Mouse (Mus musculus): ENCODE data around the gene Sntb2.

DNA sequence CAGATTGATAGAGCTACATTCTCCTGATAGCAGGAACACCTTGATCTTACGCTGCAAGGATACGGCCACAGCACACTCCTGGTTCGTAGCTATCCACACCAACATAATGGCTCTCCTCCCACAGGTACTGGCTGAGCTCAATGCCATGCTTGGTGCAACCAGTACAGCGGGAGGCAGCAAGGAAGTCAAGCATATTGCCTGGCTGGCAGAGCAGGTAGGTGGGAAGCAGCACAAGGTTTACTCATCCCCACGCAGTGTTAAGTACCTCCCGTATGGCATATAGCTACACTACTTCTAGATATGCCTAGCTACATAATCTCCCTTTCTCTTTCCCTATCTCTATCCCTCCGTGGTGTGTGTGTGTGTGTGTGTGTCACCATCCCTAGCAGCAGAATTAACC, 55.8 kb downstream of the Sntb2 start:
- no peak for TF ChIP-seq POLR2A (IDR thresholded peaks at IDR 0.05; ENCODE audit: control insufficient read depth, low read depth, low read length)
- no peak for TF ChIP-seq CTCF (IDR thresholded peaks at IDR 0.05; ENCODE audit: control insufficient read depth, insufficient read depth, insufficient replicate concordance, low read depth, low read length)
